Mouse (Mus musculus): Measurements from ENCODE around the gene Sirt3. TPM values are rescaled to one million over a fixed set of nuclear protein-coding genes. Genes with fewer than 3 reads are reported as not detected.

Gene Sirt3
- total and polyA plus RNA-seq, 2 experiments from 2014 or later = 60.9 to 66.3 TPM

DNA sequence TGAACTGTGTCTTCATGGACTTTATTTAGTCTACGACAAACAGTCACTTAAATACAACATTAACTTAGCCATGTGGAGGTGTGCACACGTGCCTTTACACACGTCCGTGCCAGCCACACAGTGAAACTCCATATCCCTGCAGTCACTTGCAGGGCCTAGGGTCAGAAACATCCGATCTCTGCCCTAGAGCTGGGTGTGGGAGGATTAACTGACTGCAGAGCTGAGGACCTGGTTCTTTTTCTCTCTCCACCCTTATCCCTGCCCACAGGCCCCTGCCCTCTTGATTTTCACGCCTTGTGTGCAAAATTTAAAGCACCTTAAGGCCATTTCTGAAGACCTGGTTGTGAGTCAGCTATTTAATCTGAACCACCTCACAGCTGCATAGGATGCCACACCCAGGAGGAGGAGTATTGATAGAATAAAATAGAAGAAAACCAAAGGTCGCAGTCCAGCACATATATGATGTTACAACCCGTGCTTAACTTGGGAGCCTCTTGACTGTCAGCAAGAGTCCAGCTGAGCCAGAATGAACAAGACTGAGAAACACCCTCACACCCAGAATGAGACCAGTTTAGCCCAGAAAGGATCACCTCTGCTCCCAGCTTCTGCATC lies 38.4 kb upstream of the Sirt3 start, which contains the start of gene Nlrp6:
Gene Nlrp6, plus strand, starts transcription at position 485 of the 612 bp plus-strand sequence.
- Histone ChIP-seq H3K4me2 (ENCODE audit: low read depth, low read length, poor library complexity, severe bottlenecking) (no peak within 1 kb of the TSS), H3K9me3 (ENCODE audit: low read length) (no peaks in the 10 kb centered on the region), H3K36me3 (ENCODE audit: insufficient read depth, low read length) (no peaks in the 10 kb centered on the region), H3K27me3 (ENCODE audit: insufficient read depth, low read length) (peaks cover 60% of the 10 kb centered on the region), H3K27ac (ENCODE audit: low read depth, low read length) (no peak within 1 kb of the TSS), H3K4me3 (ENCODE audit: low read depth, low read length) (no peak within 1 kb of the TSS; the same call in 1 of the 2 replicates), H3K4me1 (ENCODE audit: insufficient read depth, low read length) (peaks cover 9% of the 10 kb centered on the region; the same call in 1 of the 2 replicates), H3K9ac (replicated peaks; ENCODE audit: low read length, poor library complexity, severe bottlenecking) (no peak within 1 kb of the TSS)
- ATAC-seq (ENCODE audit: low FRiP score) (no peak), DNase-seq (ENCODE audit: low spot score) (no peak)
- WGBS = 82% methylated on average over 8 of the region's 8 CpGs
- TF ChIP-seq CTCF (IDR thresholded peaks at IDR 0.05) = no peak

DNA sequence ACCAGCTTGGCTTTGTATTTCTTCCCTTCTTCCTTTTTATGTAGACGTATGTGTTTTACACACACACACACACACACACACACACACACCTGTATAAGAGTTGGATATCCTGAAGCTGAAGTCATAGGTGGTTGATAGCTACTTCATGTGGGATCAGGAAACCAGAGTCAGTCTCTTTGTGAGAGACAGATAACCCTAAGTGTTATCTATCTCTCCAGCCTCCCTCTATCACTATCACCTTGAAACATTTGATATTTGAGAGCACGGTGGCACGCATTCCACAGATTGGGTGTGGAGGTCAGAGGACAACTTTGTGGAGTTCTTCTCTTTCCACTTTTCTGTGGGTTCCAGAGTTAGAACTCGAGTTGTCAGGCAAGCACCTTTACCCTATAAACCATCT lies 37.8 kb upstream of the Sirt3 start:
- DNase-seq (ENCODE audit: low spot score) = no peak
- WGBS = 81% methylated on average over 4 of the region's 4 CpGs
- ATAC-seq (ENCODE audit: low FRiP score) = no peak

DNA sequence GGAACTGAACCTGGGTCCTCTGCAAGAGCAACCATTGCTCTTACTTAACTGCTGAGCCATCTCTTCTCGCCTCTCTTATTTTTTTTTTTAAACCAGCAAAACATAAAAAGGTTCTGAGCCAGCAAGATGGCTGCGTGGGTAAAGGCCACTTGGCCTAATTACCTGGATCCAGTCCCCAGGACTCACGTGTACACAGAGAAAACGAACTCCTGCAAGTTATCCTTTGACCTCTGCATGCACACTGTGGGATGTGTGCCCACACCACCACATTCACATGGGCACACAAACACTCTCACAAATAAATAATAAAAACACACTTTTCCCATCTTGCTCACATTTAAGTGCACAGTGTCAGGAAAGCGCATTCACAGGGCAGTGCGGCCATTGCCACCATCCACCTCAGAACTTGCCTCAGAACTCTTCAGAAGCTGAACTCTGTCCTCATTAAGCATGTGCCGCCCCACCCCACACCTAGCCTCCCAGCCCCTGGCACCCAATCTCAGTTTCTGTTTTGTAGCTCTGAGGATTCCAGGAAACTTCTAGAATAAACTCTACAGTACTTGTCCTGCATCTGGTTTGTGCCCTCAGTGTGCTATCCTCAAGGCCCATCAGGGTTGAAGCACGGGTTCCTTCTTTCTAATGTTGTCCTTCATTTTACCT lies 32.1 kb upstream of the Sirt3 start:
- WGBS = 87% methylated on average over 8 of the region's 8 CpGs
- no peak for TF ChIP-seq CTCF (IDR thresholded peaks at IDR 0.05)
- H3K36me3 ChIP-seq (ENCODE audit: insufficient read depth, low read length) = no peaks in the 10 kb centered on the region

More for the DNA sequence above, 37.8 kb upstream of the Sirt3 start:
- no peak overlapping the region for H3K4me3 ChIP-seq (ENCODE audit: low read depth, low read length)
- H3K36me3 ChIP-seq (ENCODE audit: insufficient read depth, low read length) = no peaks in the 10 kb centered on the region
- H3K27ac ChIP-seq (ENCODE audit: low read depth, low read length) = no peak overlapping the region
- no peaks in the 10 kb centered on the region for H3K9me3 ChIP-seq (ENCODE audit: low read length)
- TF ChIP-seq CTCF (IDR thresholded peaks at IDR 0.05) = no peak
- no peak overlapping the region for H3K9ac ChIP-seq (replicated peaks; ENCODE audit: low read length, poor library complexity, severe bottlenecking)
- H3K27me3 ChIP-seq (ENCODE audit: insufficient read depth, low read length) = peaks cover 55% of the 10 kb centered on the region
- H3K4me1 ChIP-seq (ENCODE audit: insufficient read depth, low read length) = peaks cover 9% of the 10 kb centered on the region; the same call in 1 of the 2 replicates
- H3K4me2 ChIP-seq (ENCODE audit: low read depth, low read length, poor library complexity, severe bottlenecking) = no peak overlapping the region

DNA sequence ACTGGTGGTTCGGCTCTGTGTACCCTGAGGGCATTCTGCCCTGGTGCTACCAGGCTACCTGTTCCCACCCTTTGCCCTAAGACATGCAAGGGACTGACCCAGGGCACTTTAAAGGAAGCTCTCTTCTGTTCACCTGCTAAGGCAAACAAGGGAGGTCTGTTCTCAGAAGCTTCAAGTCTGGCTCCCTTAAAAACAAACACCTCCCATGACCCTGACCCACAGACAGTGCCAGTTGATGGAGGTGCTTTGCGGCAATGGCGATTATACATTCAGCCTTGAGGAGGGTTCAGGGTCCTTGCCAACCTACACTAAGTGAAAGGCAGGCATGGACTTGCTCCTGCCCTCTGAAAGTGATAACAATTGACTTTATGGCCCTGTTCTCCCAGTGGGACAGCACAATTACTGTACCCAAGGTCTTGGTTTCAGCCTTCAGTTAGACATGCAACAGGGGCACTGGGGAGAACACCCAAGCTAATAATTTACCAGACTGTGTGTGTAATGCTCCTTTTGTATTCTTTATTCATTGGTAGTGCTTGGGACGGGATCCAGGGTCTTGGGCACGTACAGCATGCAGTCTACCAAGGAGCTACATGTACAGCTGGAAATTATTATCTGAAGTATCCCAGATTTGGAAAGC lies 30.9 kb upstream of the Sirt3 start:
- no peak overlapping the region for H3K4me2 ChIP-seq (ENCODE audit: low read depth, low read length, poor library complexity, severe bottlenecking)
- H3K27ac ChIP-seq (ENCODE audit: low read depth, low read length) = no peak overlapping the region
- no peaks in the 10 kb centered on the region for H3K9me3 ChIP-seq (ENCODE audit: low read length)
- no peaks in the 10 kb centered on the region for H3K27me3 ChIP-seq (ENCODE audit: insufficient read depth, low read length)
- H3K4me1 ChIP-seq (ENCODE audit: insufficient read depth, low read length) = no peaks in the 10 kb centered on the region
- H3K4me3 ChIP-seq (ENCODE audit: low read depth, low read length) = no peak overlapping the region
- H3K9ac ChIP-seq (replicated peaks; ENCODE audit: low read length, poor library complexity, severe bottlenecking) = no peak overlapping the region
- DNase-seq (ENCODE audit: low spot score) = no peak
- no peak for TF ChIP-seq CTCF (IDR thresholded peaks at IDR 0.05)
- no peak for ATAC-seq (ENCODE audit: low FRiP score)
- no peaks in the 10 kb centered on the region for H3K36me3 ChIP-seq (ENCODE audit: insufficient read depth, low read length)
- WGBS = 79% methylated on average over 5 of the region's 5 CpGs

More for the DNA sequence above, 32.1 kb upstream of the Sirt3 start:
- no peak overlapping the region for H3K4me2 ChIP-seq (ENCODE audit: low read depth, low read length, poor library complexity, severe bottlenecking)
- no peak overlapping the region for H3K4me3 ChIP-seq (ENCODE audit: low read depth, low read length)
- DNase-seq (ENCODE audit: low spot score) (no peak), ATAC-seq (ENCODE audit: low FRiP score) (no peak)
- no peak overlapping the region for H3K9ac ChIP-seq (replicated peaks; ENCODE audit: low read length, poor library complexity, severe bottlenecking)
- no peaks in the 10 kb centered on the region for H3K27me3 ChIP-seq (ENCODE audit: insufficient read depth, low read length)
- H3K4me1 ChIP-seq (ENCODE audit: insufficient read depth, low read length) = no peaks in the 10 kb centered on the region
- no peaks in the 10 kb centered on the region for H3K9me3 ChIP-seq (ENCODE audit: low read length)
- no peak overlapping the region for H3K27ac ChIP-seq (ENCODE audit: low read depth, low read length)

DNA sequence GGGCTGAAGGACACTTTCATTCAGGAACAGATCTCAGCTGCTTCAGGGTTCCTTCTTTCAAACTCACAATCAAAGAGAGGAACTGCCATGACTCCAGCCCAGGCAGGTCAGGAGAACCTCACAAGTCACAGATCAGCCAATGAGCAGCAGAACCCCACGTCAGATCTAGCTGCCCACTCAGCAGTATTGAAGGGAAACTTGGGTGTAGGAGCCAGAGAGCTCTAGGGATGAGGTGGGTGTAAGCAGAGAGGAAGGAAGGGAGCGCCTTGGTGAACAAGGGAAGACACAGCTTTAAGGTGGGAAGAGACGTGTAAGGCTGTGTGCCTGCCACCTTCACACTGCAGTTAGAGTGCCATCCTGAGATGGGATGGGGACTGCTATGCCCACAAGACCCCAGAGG lies 30.2 kb upstream of the Sirt3 start:
- Histone ChIP-seq H3K4me3 (ENCODE audit: low read depth, low read length) (no peak overlapping the region), H3K4me1 (ENCODE audit: insufficient read depth, low read length) (no peaks in the 10 kb centered on the region), H3K9me3 (ENCODE audit: low read length) (no peaks in the 10 kb centered on the region), H3K27me3 (ENCODE audit: insufficient read depth, low read length) (no peaks in the 10 kb centered on the region), H3K27ac (ENCODE audit: low read depth, low read length) (no peak overlapping the region), H3K4me2 (ENCODE audit: low read depth, low read length, poor library complexity, severe bottlenecking) (no peak overlapping the region), H3K9ac (replicated peaks; ENCODE audit: low read length, poor library complexity, severe bottlenecking) (no peak overlapping the region), H3K36me3 (ENCODE audit: insufficient read depth, low read length) (no peaks in the 10 kb centered on the region)
- no peak for ATAC-seq (ENCODE audit: low FRiP score)
- 77% methylated on average over 3 of the region's 3 CpGs for WGBS
- no peak for DNase-seq (ENCODE audit: low spot score)
- TF ChIP-seq CTCF (IDR thresholded peaks at IDR 0.05) = no peak

DNA sequence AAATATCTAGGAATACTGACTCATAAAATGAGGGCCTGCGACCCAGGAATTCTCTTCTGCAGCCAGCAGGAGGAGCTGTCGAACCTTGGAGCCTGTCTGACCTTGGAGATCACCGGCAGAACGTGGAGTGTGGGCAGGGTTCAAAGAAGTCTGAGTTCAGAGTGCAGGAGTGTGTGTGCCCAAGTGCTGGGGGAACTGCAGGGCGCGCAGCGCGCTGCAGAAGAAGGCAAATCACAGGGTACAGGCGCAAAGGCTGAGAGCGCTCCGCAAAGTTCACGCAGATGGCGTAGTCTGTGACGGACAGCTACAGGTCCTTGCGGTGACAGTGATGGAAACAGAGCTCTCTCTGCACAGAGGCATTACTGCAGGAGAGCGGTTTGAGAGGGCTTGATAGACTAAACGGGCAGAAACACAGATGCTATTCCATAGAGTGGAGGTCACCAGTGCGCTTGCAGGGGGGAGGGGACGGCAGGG lies 26.6 kb upstream of the Sirt3 start:
- no peaks in the 10 kb centered on the region for H3K27me3 ChIP-seq (ENCODE audit: insufficient read depth, low read length)
- 2% methylated on average over 19 of the region's 19 CpGs for WGBS
- peak; percentile 49; the same call in 1 of the 2 replicates for ATAC-seq (ENCODE audit: low FRiP score)
- no peaks in the 10 kb centered on the region for H3K36me3 ChIP-seq (ENCODE audit: insufficient read depth, low read length)
- H3K4me2 ChIP-seq (ENCODE audit: low read depth, low read length, poor library complexity, severe bottlenecking) = peak overlapping the region; percentile 81
- H3K4me3 ChIP-seq (ENCODE audit: low read depth, low read length) = peak overlapping the region; percentile 32
- peak; percentile 76 for DNase-seq (ENCODE audit: low spot score)
- no peaks in the 10 kb centered on the region for H3K4me1 ChIP-seq (ENCODE audit: insufficient read depth, low read length)
- peak overlapping the region; percentile 33; the same call in 1 of the 2 replicates for H3K9ac ChIP-seq (replicated peaks; ENCODE audit: low read length, poor library complexity, severe bottlenecking)
- no peaks in the 10 kb centered on the region for H3K9me3 ChIP-seq (ENCODE audit: low read length)
- no peak overlapping the region for H3K27ac ChIP-seq (ENCODE audit: low read depth, low read length)
- peak; percentile 89 for TF ChIP-seq CTCF (IDR thresholded peaks at IDR 0.05)
